Mouse (Mus musculus): Measurements from ENCODE around the gene Gp1bb. TPM values are rescaled to one million over a fixed set of nuclear protein-coding genes. Genes with fewer than 3 reads are reported as not detected.

The Gp1bb gene
- under 1 TPM in 1 of 2 experiments, not detected in 1; 0.85 TPM for total RNA-seq (2023)

DNA sequence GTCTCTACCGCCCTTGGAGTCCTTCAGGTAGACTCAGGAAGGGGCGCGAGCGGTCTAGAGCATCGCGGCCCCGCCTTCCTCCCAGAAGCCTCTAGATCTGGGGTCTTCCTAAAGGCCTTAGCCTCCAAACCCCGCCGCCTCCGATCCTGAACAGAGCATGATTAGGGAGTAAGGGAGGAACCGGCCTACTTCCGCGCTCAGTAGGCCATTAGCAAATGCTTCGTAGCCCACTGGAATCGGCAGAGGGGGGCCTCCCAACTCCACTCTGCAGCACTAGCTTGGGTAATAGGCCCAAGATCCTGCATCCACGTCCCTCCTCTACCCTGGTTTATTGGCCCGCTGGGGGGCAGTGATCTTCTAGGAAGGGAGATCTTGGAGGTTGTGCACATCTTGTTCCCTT is at the start of gene Gp1bb:
TSS of gene Gp1bb (minus strand) at position 385 of the 400 bp plus-strand sequence.

DNA sequence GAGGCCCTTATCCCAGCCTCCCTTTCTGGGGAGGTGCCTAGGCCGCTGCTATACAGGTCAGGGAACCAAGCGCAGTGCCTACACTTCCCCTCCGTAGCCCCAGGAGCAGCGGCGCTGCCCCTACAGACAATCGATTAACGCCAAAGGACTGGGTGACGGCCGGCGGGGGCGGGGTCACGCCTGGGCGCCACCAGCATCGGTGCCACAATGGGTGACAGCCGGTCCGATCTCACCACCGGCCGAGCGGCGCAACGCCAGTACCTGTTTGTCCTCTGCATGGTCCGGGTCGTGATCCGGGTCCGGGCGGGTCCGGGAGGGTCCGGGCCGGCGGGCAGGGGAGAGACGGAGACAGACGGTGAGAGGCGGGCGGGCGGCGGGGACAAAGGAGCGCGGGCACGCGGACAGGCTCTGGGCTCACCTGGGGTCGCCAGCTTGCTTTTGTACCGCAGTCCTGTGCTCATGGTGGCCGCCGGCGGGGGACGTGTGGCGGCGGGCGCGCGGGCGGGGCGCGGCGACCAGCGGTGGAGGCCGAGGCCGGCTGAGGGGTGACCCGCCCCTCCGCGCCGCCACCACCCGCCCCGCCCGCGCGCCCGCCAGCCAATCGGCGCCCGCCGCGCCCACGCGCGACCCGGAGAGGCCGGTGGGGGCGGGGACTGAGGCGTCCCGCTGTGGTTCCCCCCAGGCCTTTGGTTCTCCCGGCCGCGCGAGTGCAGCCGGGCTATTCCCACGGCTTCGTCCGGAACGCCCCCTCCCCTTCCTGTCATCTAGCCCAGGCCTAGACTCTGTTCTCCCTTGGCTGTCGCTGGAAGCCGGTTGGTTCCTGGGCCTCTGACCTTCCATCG is 7.4 kb upstream of the Gp1bb start, which contains the start of gene Sept5:
TSS of gene Sept5 (minus strand) at position 565 of the 842 bp plus-strand sequence.

DNA sequence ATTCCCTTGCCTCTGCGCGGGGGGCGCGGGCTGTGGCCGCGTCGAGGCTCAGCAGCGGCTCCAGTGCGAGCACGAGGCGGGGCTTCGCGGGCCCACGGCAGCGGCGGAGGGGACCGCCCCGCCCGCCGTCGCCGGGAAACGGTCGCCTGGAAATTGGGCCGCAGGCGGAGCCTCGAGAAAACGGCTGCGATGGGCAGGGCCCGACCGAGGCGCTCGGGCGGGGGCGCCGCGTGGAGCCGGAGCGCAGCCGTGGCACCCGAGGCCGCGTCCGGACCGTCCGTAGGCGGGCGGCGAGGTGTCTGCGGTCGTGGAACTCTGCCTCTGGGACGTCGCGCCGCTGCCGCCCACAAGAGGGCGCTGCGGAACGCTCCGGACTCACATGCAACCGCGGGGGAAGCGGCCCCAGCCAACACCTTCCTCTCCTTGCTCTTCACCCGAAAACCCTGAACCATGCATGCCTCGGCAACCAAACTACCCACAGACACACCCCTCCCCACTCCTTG is 4.2 kb upstream of the Gp1bb start, which contains the start of gene Gm49601:
TSS of gene Gm49601 (minus strand) at position 52 of the 503 bp plus-strand sequence.

DNA sequence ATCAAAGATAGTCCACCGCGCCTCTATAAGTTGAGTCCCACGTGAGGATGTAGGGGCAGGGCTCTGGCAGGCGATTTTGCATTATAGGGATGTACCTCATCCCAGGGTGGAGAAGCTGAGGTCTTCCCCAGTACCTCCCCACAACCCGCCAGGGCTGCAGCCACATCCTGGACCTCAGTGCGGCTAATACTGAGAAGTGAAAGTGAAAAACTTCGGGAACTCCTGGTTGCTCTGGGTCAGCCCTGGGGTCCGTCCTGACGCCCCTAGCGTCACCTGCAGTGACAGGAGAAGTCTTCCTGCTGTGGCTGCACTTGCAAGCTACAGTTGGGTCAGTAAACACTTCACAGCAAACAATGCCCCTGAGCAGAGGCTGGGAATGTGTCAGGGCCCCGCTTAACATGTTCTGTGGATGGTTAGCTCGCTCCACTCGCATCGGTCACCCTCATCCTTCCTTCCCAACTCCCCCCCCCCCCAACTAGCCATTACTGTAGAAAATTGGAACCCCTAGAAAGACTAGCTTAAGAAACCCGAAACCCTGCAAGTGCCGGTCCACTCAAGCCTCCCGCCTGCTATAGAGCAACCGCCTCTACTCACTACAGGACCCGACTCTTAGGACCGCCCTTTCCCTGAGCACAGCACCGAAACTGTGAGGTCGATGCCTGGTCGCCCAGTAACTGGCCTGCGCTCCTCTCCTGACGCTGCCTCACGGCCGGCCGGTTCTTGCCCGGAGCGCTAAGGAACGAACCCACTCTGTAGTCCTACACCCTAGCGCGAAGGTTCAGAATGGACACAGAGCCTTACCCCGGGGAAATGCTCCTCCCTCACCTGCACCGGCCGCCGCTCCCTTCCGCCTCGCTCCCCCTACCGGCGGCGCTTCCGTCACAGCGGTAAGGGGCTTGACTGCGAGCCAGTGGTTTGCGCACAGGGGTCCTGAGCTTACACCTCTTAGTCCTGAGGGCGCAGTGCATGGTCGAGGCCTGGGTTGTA is 32.1 kb downstream of the Gp1bb start, which contains the start of gene Tbx1:
TSS of gene Tbx1 (minus strand) at position 868 of the 987 bp plus-strand sequence.

Other genes with a start within 250 kb of the Gp1bb start
- gene Txnrd2, start 196.0 kb downstream of the Gp1bb start, total RNA-seq (2023): 10 to 100 TPM; 12.7 to 17.6 TPM
- 10 to 100 TPM; 34.6 to 39.1 TPM for gene Comt, start 195.6 kb downstream of the Gp1bb start, total RNA-seq (2023)
- gene Gnb1l, start 123.7 kb downstream of the Gp1bb start, total RNA-seq (2023): 1 to 10 TPM; 1.1 to 3.9 TPM
- 1 to 10 TPM; 1.3 to 2.1 TPM for gene Rtl10, start 123.5 kb downstream of the Gp1bb start, total RNA-seq (2023)
- not detected for gene Tbx1, start 31.7 kb downstream of the Gp1bb start, total RNA-seq (2023)
- gene Gm49601, start 4.0 kb upstream of the Gp1bb start, total RNA-seq (2023): 10 to 100 TPM; 62.3 to 64.3 TPM
- gene Sept5, start 7.6 kb upstream of the Gp1bb start, total RNA-seq (2023): 100 to 1,000 TPM; 177 to 200 TPM
- not detected for gene Cldn5, start 154.4 kb upstream of the Gp1bb start, total RNA-seq (2023)
- gene Ufd1, start 189.4 kb upstream of the Gp1bb start, total RNA-seq (2023): 10 to 100 TPM; 59.3 to 62.7 TPM
- 10 to 100 TPM; 39.0 to 45.8 TPM for gene Cdc45, start 189.6 kb upstream of the Gp1bb start, total RNA-seq (2023)
- 1 to 10 TPM; 5.5 to 8.0 TPM for gene 2510002D24Rik, start 214.2 kb upstream of the Gp1bb start, total RNA-seq (2023)
- 1 to 10 TPM; 7.1 to 8.4 TPM for gene Gm28539, start 214.2 kb upstream of the Gp1bb start, total RNA-seq (2023)